8 mouse cellular contexts compared by ENCODE assay signal in genomic region chr2:131179990-131180587, GRCm38 (mm10). TPM values are rescaled to one million over a fixed set of nuclear protein-coding genes. Genes with fewer than 3 reads are reported as not detected.
DNase-seq lines count a peak whose midpoint lies in the region; ATAC-seq and TF ChIP-seq lines count a peak whose summit lies in the region.

Cenpb (minus strand) TSS chr2:131180067.

- ATAC-seq in activated CD4-positive, CD25-positive, alpha-beta regulatory T cell, adult 4 months, result peak; percentile 74
- ATAC-seq in megakaryocyte-erythroid progenitor cell, adult 5-6 weeks (replicated peaks; ENCODE audit: low FRiP score, low TSS enrichment, poor library complexity, severe bottlenecking), result peak; percentile 48

- peak within 1 kb of the TSS; percentile 100 for H3K4me3 ChIP-seq in cortical plate, adult 2 months (ENCODE audit: insufficient read depth, low read length)

- peak within 1 kb of the TSS; percentile 98 for H3K27ac ChIP-seq in cortical plate, adult 2 months (ENCODE audit: insufficient read depth, low read length)

- H3K4me1 ChIP-seq in cortical plate, adult 2 months (ENCODE audit: control insufficient read depth, insufficient read depth, low read length), result peaks cover 4% of the 10 kb centered on the region

- peak; percentile 25; the same call in 1 of the 2 replicates for TF ChIP-seq CTCF in cortical plate, adult 2 months (IDR thresholded peaks at IDR 0.05; ENCODE audit: extremely low read depth, insufficient read depth, low read length)

- peak; percentile 89 for DNase-seq in gastrocnemius, postnatal 10 days
- peak; percentile 86 for DNase-seq in induced T-regulatory cell, adult 2 months (ENCODE audit: low read depth)
- DNase-seq in left cerebral cortex, postnatal 14 days (ENCODE audit: low spot score in 2 of 2), result peak; percentile 82 to 84
- peak; percentile 88 for DNase-seq in right cerebral cortex, postnatal 25 days
- peak; percentile 77 for DNase-seq in yolk sac, embryonic 10.5 days (ENCODE audit: low spot score)

- peak; percentile 55; the same call in 1 of the 2 replicates for TF ChIP-seq POLR2A in cortical plate, adult 2 months (IDR thresholded peaks at IDR 0.05; ENCODE audit: extremely low read depth, insufficient read depth, low read length)

- intact Hi-C loops in left cerebral cortex, postnatal 14 days (cut with DNase I), result loop anchor here (1.0 to 10.0 kb wide), 2 partner anchors 30 to 235 kb away; no protein-coding TSS in a partner anchor

RNA-seq across cellular contexts. Expression of gene Cenpb, which starts in this region (rescaled TPM):
- polyA plus RNA-seq in activated CD4-positive, CD25-positive, alpha-beta regulatory T cell, adult 4 months (2017; shearing (Covaris generic)), result 1 to 10 TPM; 3.0 to 3.1 TPM
- 82.1 and 87.2 TPM in 2 replicates for polyA plus RNA-seq in cortical plate, adult 2 months (2012; rRNA removed)
- 10 to 100 TPM; 58.4 to 59.5 TPM for total RNA-seq in gastrocnemius, postnatal 10 days (2021)
- 10 to 100 TPM; 89.7 to 97.4 TPM for total RNA-seq in left cerebral cortex, postnatal 14 days (2021)
- 8.0 and 8.8 TPM in 2 replicates for total RNA-seq in megakaryocyte-erythroid progenitor cell, adult 5-6 weeks (2014; fragmentation: Nextera tagmentation)
- 6.8 and 10.8 TPM in 2 replicates for total RNA-seq in megakaryocyte-erythroid progenitor cell, adult 5-6 weeks (2017)

Comparison
In these comparisons a context has a peak if more than half of its experiments do, and no peak if none do; other contexts are left out.
1. Peak in every context shown above with its lines: DNase-seq, ATAC-seq, H3K4me3 ChIP-seq and H3K27ac ChIP-seq.
2. RNA of gene Cenpb (total RNA-seq): 89.7 to 97.4 TPM in left cerebral cortex, postnatal 14 days and 58.4 to 59.5 TPM in gastrocnemius, postnatal 10 days; 6.8 to 10.8 TPM in megakaryocyte-erythroid progenitor cell, adult 5-6 weeks; every median in the first group is over 4 times any median in the second.
3. RNA of gene Cenpb (polyA plus RNA-seq): 82.1 to 87.2 TPM in cortical plate, adult 2 months; 3.0 to 3.1 TPM in activated CD4-positive, CD25-positive, alpha-beta regulatory T cell, adult 4 months; every median in the first group is over 10 times any median in the second.